Mouse (Mus musculus): ENCODE results near the gene Ror1. TPM values are rescaled to one million over a fixed set of nuclear protein-coding genes. Genes with fewer than 3 reads are reported as not detected.

The Ror1 gene
- polyA plus RNA-seq, 1 experiment from 2014 or later, result 8.3 TPM

DNA sequence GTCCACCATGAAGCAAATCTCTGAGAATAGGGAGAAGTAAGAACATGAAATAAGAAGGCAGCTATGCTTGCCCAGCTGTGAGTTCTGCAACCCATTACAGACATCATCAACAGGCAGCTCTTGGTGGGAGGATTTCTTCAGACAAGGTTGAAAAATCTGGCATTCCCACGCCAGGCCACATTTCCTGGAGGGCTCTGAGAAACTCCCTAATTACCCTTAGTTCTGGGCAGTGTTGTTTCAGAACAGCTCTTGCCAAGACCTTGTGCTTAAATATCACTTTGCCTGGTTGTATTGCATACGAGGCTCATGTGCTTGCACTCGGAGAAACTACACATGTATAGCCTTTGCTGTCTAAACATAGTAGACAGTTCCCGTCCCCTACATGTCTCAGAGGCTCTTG, 211.8 kb downstream of the Ror1 start:
- no peaks in the 10 kb centered on the region for H3K36me3 ChIP-seq (ENCODE audit: insufficient read depth, low read length)
- whole genome bisulfite sequencing, result 58% methylated on average over 4 of the region's 4 CpGs
- no peak overlapping the region for H3K9ac ChIP-seq (ENCODE audit: low read depth, low read length)
- no peaks in the 10 kb centered on the region for H3K27me3 ChIP-seq (ENCODE audit: insufficient read depth, low read length)
- H3K27ac ChIP-seq, result no peak overlapping the region
- no peak overlapping the region for H3K4me3 ChIP-seq (replicated peaks; ENCODE audit: low read depth, low read length)
- no peak for TF ChIP-seq CTCF (IDR thresholded peaks at IDR 0.05; ENCODE audit: low read depth)
- H3K4me1 ChIP-seq (replicated peaks; ENCODE audit: insufficient read depth, low read length), result no peaks in the 10 kb centered on the region
- no peak overlapping the region for H3K4me2 ChIP-seq (ENCODE audit: low read length)
- ATAC-seq (replicated peaks; ENCODE audit: low FRiP score, low read depth), result no peak
- DNase-seq (ENCODE audit: low spot score), result peak; percentile 53
- H3K9me3 ChIP-seq (replicated peaks; ENCODE audit: low read length), result no peaks in the 10 kb centered on the region

DNA sequence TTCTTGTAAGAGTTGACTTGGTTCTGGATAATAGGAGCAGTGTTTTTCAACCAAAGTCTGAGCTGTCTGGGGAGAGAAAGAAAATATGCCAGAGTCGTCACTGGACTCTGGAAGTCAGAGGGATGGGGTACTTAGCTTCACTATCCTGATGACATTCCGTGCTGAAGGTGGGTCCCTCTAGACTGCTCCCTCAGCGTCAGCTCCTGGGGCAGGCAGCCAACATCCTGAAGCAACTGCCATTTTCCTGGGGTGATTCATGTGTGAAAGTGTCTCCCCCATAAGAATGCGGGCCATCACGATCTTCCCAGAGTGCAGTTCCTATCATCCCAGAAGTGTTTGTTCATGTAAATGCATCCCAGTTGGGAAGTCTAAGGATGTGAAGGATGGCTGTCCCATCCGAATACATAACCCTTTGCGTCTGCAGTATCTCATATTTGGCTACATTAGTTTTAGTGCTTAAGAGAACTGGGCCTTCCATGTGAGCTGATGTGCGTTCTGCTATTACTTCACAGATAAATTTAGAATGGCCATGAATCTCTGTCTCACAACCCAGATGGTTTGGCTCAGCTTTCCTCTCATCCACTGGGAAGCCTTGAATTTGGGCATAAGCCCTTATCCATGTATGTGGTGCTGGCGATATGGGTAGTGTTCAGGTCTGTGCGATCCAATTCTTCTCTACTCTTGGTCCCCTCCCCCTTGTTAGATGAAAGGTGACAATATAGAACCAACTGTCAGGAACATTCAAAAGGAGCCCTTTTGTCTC, 216.4 kb downstream of the Ror1 start:
- TF ChIP-seq CTCF (IDR thresholded peaks at IDR 0.05; ENCODE audit: low read depth), result no peak
- no peak for DNase-seq (ENCODE audit: low spot score)
- no peak for ATAC-seq (replicated peaks; ENCODE audit: low FRiP score, low read depth)
- H3K9me3 ChIP-seq (replicated peaks; ENCODE audit: low read length), result no peaks in the 10 kb centered on the region
- H3K36me3 ChIP-seq (ENCODE audit: insufficient read depth, low read length), result no peaks in the 10 kb centered on the region
- H3K4me2 ChIP-seq (ENCODE audit: low read length), result no peak overlapping the region
- H3K9ac ChIP-seq (ENCODE audit: low read depth, low read length), result no peak overlapping the region
- H3K4me3 ChIP-seq (replicated peaks; ENCODE audit: low read depth, low read length), result no peak overlapping the region
- WGBS, result 63% methylated on average over 10 of the region's 10 CpGs
- H3K4me1 ChIP-seq (replicated peaks; ENCODE audit: insufficient read depth, low read length), result 0 out of 2 replicates have a peak, but pooled peaks cover 6% of the 10 kb centered on the region
- H3K27me3 ChIP-seq (ENCODE audit: insufficient read depth, low read length), result no peaks in the 10 kb centered on the region
- H3K27ac ChIP-seq, result no peak overlapping the region

DNA sequence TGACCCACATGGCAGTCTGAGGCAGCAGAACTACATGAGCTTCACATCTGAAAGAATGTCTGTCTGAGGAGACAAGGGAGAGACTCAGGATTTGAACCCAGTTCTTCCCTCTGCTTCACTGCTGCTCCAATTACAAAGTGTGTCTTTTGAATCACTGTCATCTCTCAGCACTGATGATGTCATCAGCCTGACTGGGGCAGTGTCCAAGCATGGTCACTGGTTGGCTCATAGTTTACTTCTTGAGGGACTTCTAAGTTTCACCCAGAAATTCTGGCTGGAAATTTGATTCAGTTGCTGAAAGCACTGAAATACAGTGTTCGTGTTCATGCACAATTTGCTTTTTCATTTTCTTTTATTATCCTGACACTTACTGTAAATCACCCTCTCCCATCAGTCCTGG, 219.5 kb downstream of the Ror1 start:
- H3K4me3 ChIP-seq (replicated peaks; ENCODE audit: low read depth, low read length), result no peak overlapping the region
- no peak overlapping the region for H3K27ac ChIP-seq
- no peaks in the 10 kb centered on the region for H3K9me3 ChIP-seq (replicated peaks; ENCODE audit: low read length)
- no peaks in the 10 kb centered on the region for H3K36me3 ChIP-seq (ENCODE audit: insufficient read depth, low read length)
- H3K4me2 ChIP-seq (ENCODE audit: low read length), result no peak overlapping the region
- ATAC-seq (replicated peaks; ENCODE audit: low FRiP score, low read depth), result no peak
- no peaks in the 10 kb centered on the region for H3K27me3 ChIP-seq (ENCODE audit: insufficient read depth, low read length)
- no peak for TF ChIP-seq CTCF (IDR thresholded peaks at IDR 0.05; ENCODE audit: low read depth)
- no peak for DNase-seq (ENCODE audit: low spot score)
- 0 out of 2 replicates have a peak, but pooled peaks cover 6% of the 10 kb centered on the region for H3K4me1 ChIP-seq (replicated peaks; ENCODE audit: insufficient read depth, low read length)
- no peak overlapping the region for H3K9ac ChIP-seq (ENCODE audit: low read depth, low read length)
- 15% methylated on average over 1 of the region's 1 CpGs for WGBS

DNA sequence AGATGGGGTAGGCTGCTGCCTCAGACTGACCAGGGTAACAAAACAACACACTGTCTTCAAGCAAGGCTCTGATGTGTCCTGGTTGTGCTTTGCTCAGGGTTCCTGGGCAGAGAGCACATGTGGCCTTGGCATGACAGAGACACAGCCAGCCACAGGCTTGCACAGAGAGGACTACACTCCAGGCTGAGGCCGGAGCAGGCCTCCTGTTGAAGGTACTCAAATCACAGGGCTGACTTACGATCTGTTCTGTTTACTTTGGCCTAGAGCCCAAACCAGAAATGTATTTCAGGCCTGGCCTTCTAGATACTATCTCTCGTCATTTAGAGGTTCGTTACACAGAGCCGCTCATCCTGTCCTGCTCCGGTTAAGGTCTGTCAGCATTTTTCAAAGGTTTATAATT, 226.2 kb downstream of the Ror1 start:
- TF ChIP-seq CTCF (IDR thresholded peaks at IDR 0.05; ENCODE audit: low read depth), result no peak
- DNase-seq (ENCODE audit: low spot score) (peak; percentile 69), ATAC-seq (replicated peaks; ENCODE audit: low FRiP score, low read depth) (peak; percentile 81; the same call in 1 of the 2 replicates)
- Histone ChIP-seq H3K27me3 (ENCODE audit: insufficient read depth, low read length) (no peaks in the 10 kb centered on the region), H3K4me1 (replicated peaks; ENCODE audit: insufficient read depth, low read length) (no peaks in the 10 kb centered on the region; the same call in 1 of the 2 replicates), H3K4me2 (ENCODE audit: low read length) (no peak overlapping the region), H3K9me3 (replicated peaks; ENCODE audit: low read length) (no peaks in the 10 kb centered on the region), H3K9ac (ENCODE audit: low read depth, low read length) (peak overlapping the region; percentile 35; the same call in 1 of the 2 replicates), H3K27ac (peak overlapping the region; percentile 57; the same call in 1 of the 2 replicates), H3K4me3 (replicated peaks; ENCODE audit: low read depth, low read length) (no peak overlapping the region), H3K36me3 (ENCODE audit: insufficient read depth, low read length) (no peaks in the 10 kb centered on the region)
- WGBS, result 5% methylated on average over 6 of the region's 6 CpGs

DNA sequence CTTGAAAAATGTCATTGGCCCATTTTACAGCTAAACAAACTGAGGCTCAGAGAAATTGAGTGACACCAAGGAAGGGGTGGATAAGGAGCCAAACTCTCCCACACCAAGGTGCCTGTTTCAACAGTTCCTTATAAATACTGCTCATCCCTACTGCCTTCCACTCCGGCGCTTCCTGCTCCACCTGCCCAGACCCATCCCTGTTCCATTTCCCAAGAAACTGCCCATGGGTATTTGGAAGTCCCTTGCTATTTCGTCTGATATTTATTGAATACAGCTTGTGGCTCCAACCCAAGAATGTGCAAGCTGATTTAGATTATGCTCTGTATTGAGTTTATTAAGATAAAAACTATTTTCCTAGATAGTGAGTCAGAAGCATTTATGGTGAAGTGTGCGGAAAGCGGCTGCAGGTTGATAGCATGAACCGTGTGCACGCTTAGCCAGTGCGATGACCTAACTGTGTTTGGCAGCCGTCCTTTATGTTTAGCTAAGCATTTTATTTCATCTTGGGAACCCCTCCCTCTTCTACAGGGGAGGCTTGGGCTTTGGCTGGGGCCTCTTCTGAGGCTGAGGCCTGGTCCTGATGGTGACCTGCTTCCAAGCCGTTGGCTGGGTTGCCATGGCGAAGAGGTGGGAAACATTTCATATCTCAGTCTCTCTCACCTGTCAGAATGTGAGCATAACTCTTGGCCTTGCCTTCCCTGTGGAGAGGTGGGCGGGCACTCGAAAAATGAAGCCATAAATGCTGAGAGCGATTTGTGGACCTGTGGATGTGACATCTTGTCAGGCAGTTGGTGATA, 229.3 kb downstream of the Ror1 start:
- Histone ChIP-seq H3K9me3 (replicated peaks; ENCODE audit: low read length) (no peaks in the 10 kb centered on the region), H3K36me3 (ENCODE audit: insufficient read depth, low read length) (no peaks in the 10 kb centered on the region), H3K9ac (ENCODE audit: low read depth, low read length) (no peak overlapping the region), H3K27me3 (ENCODE audit: insufficient read depth, low read length) (no peaks in the 10 kb centered on the region), H3K4me3 (replicated peaks; ENCODE audit: low read depth, low read length) (no peak overlapping the region), H3K4me1 (replicated peaks; ENCODE audit: insufficient read depth, low read length) (no peaks in the 10 kb centered on the region; the same call in 1 of the 2 replicates), H3K4me2 (ENCODE audit: low read length) (no peak overlapping the region), H3K27ac (no peak overlapping the region)
- WGBS, result 65% methylated on average over 14 of the region's 14 CpGs
- DNase-seq (ENCODE audit: low spot score) (peak; percentile 12), ATAC-seq (replicated peaks; ENCODE audit: low FRiP score, low read depth) (no peak)
- no peak for TF ChIP-seq CTCF (IDR thresholded peaks at IDR 0.05; ENCODE audit: low read depth)

DNA sequence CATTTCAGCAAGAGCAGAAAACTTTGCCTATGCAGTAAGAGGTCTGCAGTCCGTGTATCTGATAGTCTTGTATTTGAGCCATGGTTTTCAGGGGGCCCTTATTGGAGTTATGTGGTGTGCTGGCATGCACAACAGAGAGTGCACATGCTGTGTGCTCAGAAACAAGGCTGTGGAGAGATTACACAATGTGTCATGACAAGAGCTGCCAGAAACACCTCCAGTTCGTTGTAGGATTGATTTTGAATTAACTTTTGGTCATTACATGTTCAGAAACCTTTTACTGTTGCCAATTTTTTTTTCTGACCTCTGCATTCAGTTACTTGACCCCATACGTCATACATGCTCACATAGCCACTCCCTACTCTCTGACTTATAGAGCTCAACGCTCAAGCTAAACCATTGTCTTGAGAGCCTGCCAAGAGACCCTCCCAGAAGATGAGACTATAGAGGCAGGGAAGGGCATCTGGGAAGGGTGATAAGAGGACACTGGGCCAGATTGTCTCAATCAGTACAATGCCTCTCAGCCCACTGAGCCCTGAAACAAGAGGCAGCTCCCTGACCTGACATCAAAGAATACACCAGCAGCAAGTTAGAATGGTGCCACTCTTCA, 232.9 kb downstream of the Ror1 start:
- Histone ChIP-seq H3K9ac (ENCODE audit: low read depth, low read length) (no peak overlapping the region), H3K27ac (no peak overlapping the region), H3K4me2 (ENCODE audit: low read length) (no peak overlapping the region), H3K9me3 (replicated peaks; ENCODE audit: low read length) (no peaks in the 10 kb centered on the region), H3K4me3 (replicated peaks; ENCODE audit: low read depth, low read length) (no peak overlapping the region), H3K27me3 (ENCODE audit: insufficient read depth, low read length) (no peaks in the 10 kb centered on the region), H3K4me1 (replicated peaks; ENCODE audit: insufficient read depth, low read length) (no peaks in the 10 kb centered on the region), H3K36me3 (ENCODE audit: insufficient read depth, low read length) (no peaks in the 10 kb centered on the region)
- ATAC-seq (replicated peaks; ENCODE audit: low FRiP score, low read depth) (no peak), DNase-seq (ENCODE audit: low spot score) (no peak)
- no peak for TF ChIP-seq CTCF (IDR thresholded peaks at IDR 0.05; ENCODE audit: low read depth)
- 53% methylated on average over 4 of the region's 4 CpGs for WGBS
